Mouse (Mus musculus) lung, adult 18-20 months (tissue): Measurements from ENCODE around the gene Pcnx2.

Source experiments
- DNase-seq, 2 experiments: peaks; one replicate each; pipeline ENCODE4 v3.0.0; 2022; ENCODE audit warnings: mixed read lengths in 2 of 2

Gene Pcnx2

GRCm38 (mm10) chr8:125750846-125751245 lies 147.3 kb downstream of the Pcnx2 start:
- DNase-seq, result peak; percentile 20 to 27

DNA sequence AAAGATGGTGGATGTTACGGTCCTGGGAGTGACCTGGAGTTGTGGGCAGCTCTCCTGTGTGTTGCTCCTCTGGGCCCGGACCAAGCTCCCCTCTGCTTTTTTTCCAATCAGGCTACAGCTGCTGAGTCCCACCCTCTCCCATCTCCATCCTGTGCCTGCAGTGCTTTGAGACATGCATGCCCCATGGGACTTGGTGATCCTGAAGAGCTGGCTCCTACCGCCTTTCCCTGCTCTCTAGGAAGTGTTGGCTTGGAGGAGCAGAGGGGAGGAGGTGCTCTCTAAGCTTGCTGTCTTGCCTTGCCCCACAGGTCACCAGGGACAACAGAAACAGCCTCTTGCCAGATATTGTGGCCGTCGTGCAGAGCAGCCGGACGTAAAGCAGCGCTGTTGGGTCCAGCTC lies 150.7 kb downstream of the Pcnx2 start:
- no peak for DNase-seq

GRCm38 (mm10) chr8:125744914-125745576 lies 153.1 kb downstream of the Pcnx2 start:
- DNase-seq, result no peak

DNA sequence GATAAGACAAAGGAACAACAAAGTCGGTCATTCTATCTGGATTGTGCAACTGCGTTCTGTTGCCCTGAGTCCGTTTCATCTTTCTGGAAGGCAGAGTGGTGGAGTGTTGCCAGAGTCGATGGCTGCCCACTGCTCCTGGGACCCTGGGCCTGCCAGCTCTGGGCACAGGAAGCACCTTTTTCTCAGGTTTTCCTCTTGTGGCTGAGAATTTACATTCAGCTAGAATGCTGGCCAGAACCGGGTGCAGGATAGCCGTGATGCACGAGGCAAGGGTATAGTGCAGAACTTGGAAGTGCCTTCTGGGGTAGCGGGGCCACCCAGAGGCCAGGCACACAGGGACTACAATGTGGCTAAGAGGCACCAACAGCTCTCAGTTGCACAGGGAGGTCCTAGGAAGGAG lies 155.7 kb downstream of the Pcnx2 start:
- DNase-seq, result no peak

DNA sequence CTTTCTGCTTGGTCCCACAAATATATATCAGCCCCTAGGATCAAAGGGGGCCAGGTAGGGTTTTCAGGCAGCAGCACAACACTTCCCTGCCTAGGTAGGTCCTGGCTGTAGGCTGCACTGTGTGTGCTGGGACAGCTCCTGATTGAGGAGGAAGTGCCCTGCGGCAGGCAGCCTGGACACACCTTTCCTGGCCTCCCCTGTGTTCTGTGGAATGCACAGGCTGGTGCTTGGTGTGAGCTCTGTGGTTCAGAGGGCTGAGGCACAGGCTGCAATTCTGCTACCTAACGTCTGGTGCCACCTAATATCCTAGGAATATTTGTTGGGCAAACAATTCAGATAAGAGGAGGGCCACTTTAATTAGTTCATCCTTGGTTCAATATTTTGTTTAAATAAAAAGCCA lies 156.3 kb downstream of the Pcnx2 start:
- peak; percentile 59 to 69 for DNase-seq

GRCm38 (mm10) chr8:125741377-125741776 lies 156.7 kb downstream of the Pcnx2 start:
- no peak for DNase-seq

GRCm38 (mm10) chr8:125740655-125741054 lies 157.5 kb downstream of the Pcnx2 start:
- no peak for DNase-seq

DNA sequence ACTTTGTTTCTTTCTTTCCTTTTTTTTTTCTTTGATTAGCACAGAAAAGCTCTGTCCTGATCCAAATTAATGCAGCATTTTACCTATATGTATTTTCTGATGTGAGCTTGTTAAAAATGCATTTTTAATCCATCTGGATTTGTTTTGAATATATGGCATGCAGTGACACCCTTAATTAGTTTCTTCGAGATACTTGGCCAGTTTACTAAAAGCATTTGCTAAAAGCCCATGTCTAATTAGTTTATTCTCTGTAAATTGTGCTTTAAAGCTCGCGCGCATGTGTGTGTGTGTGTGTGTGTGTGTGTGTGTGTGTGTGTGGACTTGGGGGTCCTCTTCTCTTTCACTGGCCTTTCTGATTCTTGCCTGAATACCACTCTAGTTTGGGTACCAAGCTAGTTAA lies 159.2 kb downstream of the Pcnx2 start:
- no peak for DNase-seq

GRCm38 (mm10) chr8:125733964-125734956 lies 163.9 kb downstream of the Pcnx2 start:
- DNase-seq, result peak; percentile 82 to 86

DNA sequence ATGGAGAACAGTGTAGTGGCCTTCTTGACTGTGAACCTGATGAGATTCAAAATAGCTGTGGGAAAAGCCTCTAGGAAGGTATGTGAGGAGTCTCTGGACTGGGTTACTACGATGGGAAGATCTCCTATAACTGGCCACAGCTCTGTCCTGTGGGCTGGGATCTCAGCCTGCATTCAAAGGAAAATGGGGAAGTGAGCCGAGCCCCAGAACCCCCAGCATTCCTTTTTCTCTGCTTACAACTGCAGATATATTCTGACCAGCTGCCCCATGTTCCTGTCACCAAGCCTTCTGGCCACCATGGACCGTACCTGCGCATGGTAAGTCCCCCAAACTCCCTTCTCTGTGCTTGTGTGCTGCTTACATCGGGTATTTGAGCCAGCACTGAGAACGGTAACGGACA lies 168.4 kb downstream of the Pcnx2 start, which contains the start of gene Ntpcr:
TSS of gene Ntpcr (plus strand) at position 218 of the 400 bp plus-strand sequence.
- DNase-seq, result no peak

DNA sequence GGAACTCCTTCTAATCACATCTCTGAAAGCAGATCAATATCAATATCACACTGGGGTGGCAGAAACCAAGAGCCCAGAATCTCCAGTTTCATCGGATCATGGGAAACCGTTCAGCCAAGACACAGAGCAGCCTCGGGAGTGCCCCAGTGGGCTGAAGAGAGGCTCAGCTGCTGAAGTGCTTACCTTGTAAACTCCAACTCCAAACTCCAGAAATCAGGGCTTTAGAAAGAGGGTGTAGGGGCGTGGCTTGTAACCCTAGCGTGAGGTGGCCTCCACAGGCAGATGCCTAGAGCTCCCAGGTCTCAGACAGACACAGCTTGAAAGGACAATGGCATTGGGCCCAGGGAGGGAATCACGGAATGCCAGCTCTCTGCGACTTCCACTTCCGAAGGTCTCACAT lies 170.3 kb downstream of the Pcnx2 start:
- DNase-seq, result peak; percentile 33 to 46

DNA sequence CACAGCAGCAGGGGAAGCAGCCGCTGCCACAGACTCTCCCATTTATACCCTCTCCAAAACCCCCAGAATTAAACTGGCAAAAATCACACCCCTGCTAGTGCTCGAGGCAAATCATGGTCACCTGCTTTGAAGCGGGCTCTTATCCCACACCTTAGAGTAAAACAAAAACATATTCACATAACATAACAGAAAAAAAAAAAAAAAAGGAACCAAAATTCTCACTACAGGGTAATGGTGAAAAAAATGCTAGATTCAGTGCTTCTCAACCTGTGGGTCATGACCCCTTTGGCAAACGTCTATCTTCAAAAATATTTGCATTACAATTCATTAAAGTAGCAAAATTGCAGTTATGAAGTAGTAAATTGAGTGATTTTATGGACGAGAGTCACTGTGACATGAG lies 171.1 kb downstream of the Pcnx2 start:
- DNase-seq, result no peak

GRCm38 (mm10) chr8:125726143-125726542 lies 172.0 kb downstream of the Pcnx2 start:
- no peak for DNase-seq

DNA sequence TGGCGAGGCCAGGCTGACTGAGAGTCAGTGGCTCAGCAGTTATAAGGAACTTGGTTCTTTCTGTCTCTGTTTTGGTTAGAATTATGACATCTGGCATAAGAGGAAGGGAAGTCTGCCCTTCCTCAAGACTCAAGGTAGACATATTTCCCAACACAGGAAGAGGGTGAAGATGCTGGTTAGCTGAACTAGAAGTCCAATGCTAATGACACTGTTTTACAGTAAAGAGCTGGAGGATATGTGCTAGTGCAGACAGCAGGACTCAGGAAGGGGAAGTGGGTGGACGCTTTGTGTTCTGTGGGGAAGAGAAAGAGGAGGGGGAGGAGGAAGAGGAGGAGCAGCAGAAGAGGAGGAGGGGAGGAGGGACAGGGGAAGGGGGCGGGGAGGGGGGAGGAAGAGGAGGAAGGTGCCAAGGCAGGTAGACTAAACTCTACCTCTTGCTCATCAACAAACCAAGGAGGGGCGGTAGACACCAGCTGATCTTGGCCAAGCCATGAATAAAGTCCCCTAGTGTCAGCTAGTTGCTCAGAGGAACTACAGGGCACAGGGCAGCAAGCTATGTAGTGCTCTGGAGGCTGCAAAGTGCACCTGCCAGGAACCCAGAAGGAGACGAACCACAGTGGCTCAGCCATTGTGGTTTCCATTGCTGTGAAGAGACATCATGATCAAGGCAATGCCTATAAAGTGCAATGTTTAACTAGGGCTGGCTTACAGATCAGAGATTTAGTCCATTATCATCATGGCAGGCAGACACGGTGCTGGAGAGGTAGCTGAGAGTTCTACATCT lies 172.9 kb downstream of the Pcnx2 start:
- peak; percentile 24 to 28 for DNase-seq

DNA sequence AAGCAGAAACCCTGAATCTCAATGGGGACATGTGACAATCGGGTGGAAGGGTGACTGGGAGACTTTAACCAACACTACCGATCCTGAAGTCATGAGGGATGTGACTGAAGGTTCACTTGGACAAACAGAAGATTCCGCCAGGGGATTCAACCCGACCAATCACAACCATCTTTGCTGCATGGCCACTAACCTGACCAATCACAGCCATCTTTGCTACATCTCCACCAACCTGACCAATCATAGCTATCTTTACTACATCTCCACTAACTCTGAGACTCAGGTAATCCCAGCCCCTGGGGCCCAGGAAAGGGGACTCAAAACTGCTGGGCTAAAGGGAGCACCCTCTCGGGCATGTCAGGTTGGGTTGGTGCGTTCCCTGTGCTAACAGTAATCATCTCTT lies 174.7 kb downstream of the Pcnx2 start:
- DNase-seq, result no peak

- no peak for DNase-seq
Observed at GRCm38 (mm10) chr8:125722675-125723074, 175.4 kb downstream of the Pcnx2 start.

- DNase-seq, result no peak
Observed at GRCm38 (mm10) chr8:125718914-125719313, 179.2 kb downstream of the Pcnx2 start.

GRCm38 (mm10) chr8:125716613-125717012 lies 181.5 kb downstream of the Pcnx2 start:
- no peak for DNase-seq

DNA sequence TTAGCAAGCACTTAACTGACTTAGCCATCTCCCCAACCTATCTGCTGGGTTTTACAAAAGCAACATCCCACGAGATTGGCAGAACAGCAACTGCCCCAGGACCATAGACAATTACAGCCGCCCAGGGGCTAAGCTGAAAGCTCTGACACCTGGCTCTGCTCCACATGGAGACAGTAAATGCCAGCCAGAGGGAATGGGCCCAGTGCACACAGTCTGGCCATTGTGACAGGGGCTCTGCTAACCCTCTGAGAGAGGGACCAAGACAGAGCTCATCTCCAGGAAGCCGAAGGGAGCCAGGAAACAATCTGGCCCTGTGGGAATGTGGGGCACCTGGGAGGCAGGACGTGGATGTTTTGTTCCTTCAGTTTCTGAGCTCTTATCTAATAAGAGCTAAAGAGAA lies 181.9 kb downstream of the Pcnx2 start:
- DNase-seq, result no peak

GRCm38 (mm10) chr8:125711514-125711913 lies 186.6 kb downstream of the Pcnx2 start:
- no peak for DNase-seq

DNA sequence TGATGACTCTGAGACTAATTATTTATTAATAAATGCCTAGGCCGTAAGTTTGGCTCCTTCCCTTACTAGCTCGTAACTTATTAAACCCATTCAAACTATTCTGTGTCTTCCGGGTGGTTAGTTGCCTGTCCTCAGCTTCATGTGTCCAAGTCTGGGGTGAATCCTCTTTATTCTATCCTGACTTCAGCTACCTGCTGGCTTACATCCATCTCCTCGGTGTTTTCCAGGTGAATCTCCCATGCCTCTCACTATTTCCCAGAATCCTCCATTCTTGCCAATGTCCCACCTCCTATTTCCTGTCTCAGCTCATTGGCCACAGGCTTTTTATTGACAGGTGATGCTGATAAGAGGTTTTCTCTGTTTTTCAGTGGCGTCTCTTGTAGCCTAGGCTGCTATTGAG lies 188.9 kb downstream of the Pcnx2 start:
- no peak for DNase-seq

GRCm38 (mm10) chr8:125705816-125706215 lies 192.3 kb downstream of the Pcnx2 start:
- DNase-seq, result no peak

GRCm38 (mm10) chr8:125704434-125704833 lies 193.7 kb downstream of the Pcnx2 start:
- DNase-seq, result no peak
